In the genomic region with DNA sequence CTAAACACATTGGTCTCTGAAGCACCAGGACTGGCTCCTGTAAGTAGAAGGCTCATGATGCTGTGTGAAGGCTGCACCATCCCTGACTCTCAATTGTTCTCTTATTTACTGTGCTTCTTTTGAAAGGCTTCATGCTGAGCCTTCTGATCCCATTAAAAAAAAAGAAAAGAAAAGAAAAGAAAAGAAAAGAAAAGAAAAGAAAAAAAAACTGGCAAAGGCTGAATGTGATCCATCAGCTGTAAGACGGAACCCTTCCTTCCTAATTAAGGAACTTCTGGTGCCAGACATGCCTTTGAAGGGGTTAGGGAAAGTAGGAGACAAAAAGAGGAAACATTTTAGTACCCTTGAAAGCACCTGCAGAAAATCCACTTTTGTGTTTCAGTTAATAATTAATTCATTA, we compare ENCODE assay signal across 34 mouse cellular contexts.
"Had no signal": no experiment of that assay in that cellular context is flagged by ENCODE, and none has a peak within 500 bp of the region (broad histone marks: within the 10 kb centered on the region; RNA-seq: fewer than 3 reads in every experiment).

No protein-coding gene starts in this region.

- H3K9ac ChIP-seq: heart, embryonic 12.5 days; heart, embryonic 13.5 days; heart, embryonic 15.5 days; hindbrain, embryonic 12.5 days; hindbrain, embryonic 13.5 days; hindbrain, embryonic 14.5 days; hindbrain, embryonic 15.5 days; intestine, embryonic 15.5 days; kidney, embryonic 15.5 days had no signal

- H3K4me2 ChIP-seq: heart, embryonic 11.5 days; heart, embryonic 12.5 days; heart, embryonic 13.5 days; heart, embryonic 15.5 days; hindbrain, embryonic 12.5 days; hindbrain, embryonic 13.5 days; hindbrain, embryonic 14.5 days; hindbrain, embryonic 15.5 days; intestine, embryonic 15.5 days; kidney, embryonic 15.5 days had no signal

- H3K27me3 ChIP-seq: heart, embryonic 12.5 days; heart, embryonic 13.5 days; heart, embryonic 15.5 days; hindbrain, embryonic 12.5 days; hindbrain, embryonic 13.5 days; hindbrain, embryonic 15.5 days; intestine, embryonic 15.5 days; kidney, embryonic 15.5 days had no signal

- H3K36me3 ChIP-seq: heart, embryonic 12.5 days; heart, embryonic 13.5 days; heart, embryonic 15.5 days; hindbrain, embryonic 10.5 days; hindbrain, embryonic 12.5 days; hindbrain, embryonic 13.5 days; hindbrain, embryonic 15.5 days; intestine, embryonic 15.5 days; kidney, embryonic 15.5 days had no signal

- H3K4me3 ChIP-seq: heart, embryonic 12.5 days; heart, embryonic 13.5 days; heart, embryonic 15.5 days; hindbrain, embryonic 10.5 days; hindbrain, embryonic 12.5 days; hindbrain, embryonic 13.5 days; hindbrain, embryonic 15.5 days; intestine, embryonic 15.5 days; kidney, embryonic 15.5 days; layer of hippocampus, adult 2 months; left cerebral cortex, adult 2 months had no signal

- ATAC-seq: hindbrain, embryonic 16.5 days; hindbrain, postnatal 0 days; inflammation-experienced regulatory T-cells, adult 6 months; intestine, embryonic 15.5 days; intestine, embryonic 16.5 days; intestine, postnatal 0 days had no signal

- H3K9me3 ChIP-seq: heart, embryonic 12.5 days; heart, embryonic 13.5 days; heart, embryonic 15.5 days; hindbrain, embryonic 10.5 days; hindbrain, embryonic 12.5 days; hindbrain, embryonic 13.5 days; hindbrain, embryonic 15.5 days; intestine, embryonic 15.5 days; kidney, embryonic 15.5 days had no signal

- H3K27ac ChIP-seq: heart, embryonic 13.5 days; heart, embryonic 15.5 days; hindbrain, embryonic 10.5 days; hindbrain, embryonic 12.5 days; hindbrain, embryonic 13.5 days; hindbrain, embryonic 14.5 days; hindbrain, embryonic 15.5 days; hindbrain, postnatal 0 days; intestine, embryonic 15.5 days; kidney, embryonic 15.5 days; kidney, postnatal 0 days; layer of hippocampus, adult 2 months; left cerebral cortex, adult 2 months had no signal

- DNase-seq: heart, postnatal 10 days; heart, postnatal 36 days; heart, postnatal 4 days; kidney, adult 11 months; kidney, adult 18-20 months; kidney, adult 2 months; kidney, adult 8-10 months; kidney, adult 9 months; kidney, postnatal 10 days; kidney, postnatal 14 days; kidney, postnatal 25 days; kidney, postnatal 36 days; kidney, postnatal 4 days; layer of hippocampus, adult 9-11 months; layer of hippocampus, postnatal 36 days had no signal

- H3K4me1 ChIP-seq: intestine, embryonic 15.5 days had no signal
